Mouse (Mus musculus): ENCODE results near the gene Crhr1. TPM values are rescaled to one million over a fixed set of nuclear protein-coding genes. Genes with fewer than 3 reads are reported as not detected.

Gene Crhr1
- not detected for total RNA-seq (2023)

GRCm38 (mm10) chr11:104132580-104133441 is at the start of gene Crhr1:
Gene Crhr1 (plus strand): TSS chr11:104132855.

GRCm38 (mm10) chr11:104186135-104186836 is 53.6 kb downstream of the Crhr1 start, which contains the start of gene Sppl2c:
Gene Sppl2c (plus strand): TSS chr11:104186327.

Other genes with a start within 250 kb of the Crhr1 start
- gene Nsf, start 178.8 kb upstream of the Crhr1 start, total RNA-seq (2023): 10 to 100 TPM; 42.0 to 54.1 TPM
- gene Arf2, start 166.1 kb upstream of the Crhr1 start, total RNA-seq (2023): 10 to 100 TPM; 18.4 to 22.0 TPM
- not detected for gene Sppl2c, start 53.5 kb downstream of the Crhr1 start, total RNA-seq (2023)
- under 1 TPM in 1 of 2 experiments, not detected in 1; 0.39 TPM for gene Mapt, start 98.5 kb downstream of the Crhr1 start, total RNA-seq (2023)